Mouse (Mus musculus): ENCODE results near the gene Col4a1. TPM values are rescaled to one million over a fixed set of nuclear protein-coding genes. Genes with fewer than 3 reads are reported as not detected.

Col4a1 gene
- polyA plus RNA-seq, 1 experiment: 136 TPM

GRCm38 (mm10) chr8:11272205-11272604 is 40.4 kb downstream of the Col4a1 start:
- no peak overlapping the region for H3K4me3 ChIP-seq (ENCODE audit: low read depth, low read length)
- no peaks in the 10 kb centered on the region for H3K36me3 ChIP-seq (ENCODE audit: control insufficient read depth, insufficient read depth, low read length)
- peaks cover 3% of the 10 kb centered on the region; the same call in 1 of the 2 replicates for H3K4me1 ChIP-seq (ENCODE audit: control insufficient read depth, insufficient read depth, insufficient read length, low read length)
- 75% methylated on average over 6 of the region's 6 CpGs for WGBS
- no peak overlapping the region for H3K27ac ChIP-seq (ENCODE audit: insufficient read depth, low read depth, low read length)
- no peak for TF ChIP-seq CTCF (IDR thresholded peaks at IDR 0.05; ENCODE audit: extremely low read depth, insufficient read length, insufficient replicate concordance, low read depth, low read length)
- no peaks in the 10 kb centered on the region for H3K27me3 ChIP-seq (ENCODE audit: control insufficient read depth, insufficient read depth, low read length)

- TF ChIP-seq POLR2A (IDR thresholded peaks at IDR 0.05; ENCODE audit: low read depth, low read length) (no peak), CTCF (IDR thresholded peaks at IDR 0.05; ENCODE audit: extremely low read depth, insufficient read length, insufficient replicate concordance, low read depth, low read length) (no peak)
- no peaks in the 10 kb centered on the region for H3K27me3 ChIP-seq (ENCODE audit: control insufficient read depth, insufficient read depth, low read length)
- no peaks in the 10 kb centered on the region for H3K36me3 ChIP-seq (ENCODE audit: control insufficient read depth, insufficient read depth, low read length)
- H3K4me1 ChIP-seq (ENCODE audit: control insufficient read depth, insufficient read depth, insufficient read length, low read length): peaks cover 3% of the 10 kb centered on the region; the same call in 1 of the 2 replicates
- 52% methylated on average over 6 of the region's 6 CpGs for WGBS
- no peak overlapping the region for H3K4me3 ChIP-seq (ENCODE audit: low read depth, low read length)
- 0 out of 2 replicates have a peak overlapping the region, but pooled peaks have one; percentile 1 for H3K27ac ChIP-seq (ENCODE audit: insufficient read depth, low read depth, low read length)
Observed at GRCm38 (mm10) chr8:11270826-11271225, 41.8 kb downstream of the Col4a1 start.

- TF ChIP-seq CTCF (IDR thresholded peaks at IDR 0.05; ENCODE audit: extremely low read depth, insufficient read length, insufficient replicate concordance, low read depth, low read length): no peak
- TF ChIP-seq POLR2A (IDR thresholded peaks at IDR 0.05; ENCODE audit: low read depth, low read length): no peak
- no peak overlapping the region for H3K27ac ChIP-seq (ENCODE audit: insufficient read depth, low read depth, low read length)
- 69% methylated on average over 6 of the region's 6 CpGs for WGBS
- no peaks in the 10 kb centered on the region for H3K27me3 ChIP-seq (ENCODE audit: control insufficient read depth, insufficient read depth, low read length)
- H3K36me3 ChIP-seq (ENCODE audit: control insufficient read depth, insufficient read depth, low read length): no peaks in the 10 kb centered on the region
- no peak overlapping the region for H3K4me3 ChIP-seq (ENCODE audit: low read depth, low read length)
- H3K4me1 ChIP-seq (ENCODE audit: control insufficient read depth, insufficient read depth, insufficient read length, low read length): peaks cover 3% of the 10 kb centered on the region; the same call in 1 of the 2 replicates
Observed at GRCm38 (mm10) chr8:11268753-11269152, 43.9 kb downstream of the Col4a1 start.

DNA sequence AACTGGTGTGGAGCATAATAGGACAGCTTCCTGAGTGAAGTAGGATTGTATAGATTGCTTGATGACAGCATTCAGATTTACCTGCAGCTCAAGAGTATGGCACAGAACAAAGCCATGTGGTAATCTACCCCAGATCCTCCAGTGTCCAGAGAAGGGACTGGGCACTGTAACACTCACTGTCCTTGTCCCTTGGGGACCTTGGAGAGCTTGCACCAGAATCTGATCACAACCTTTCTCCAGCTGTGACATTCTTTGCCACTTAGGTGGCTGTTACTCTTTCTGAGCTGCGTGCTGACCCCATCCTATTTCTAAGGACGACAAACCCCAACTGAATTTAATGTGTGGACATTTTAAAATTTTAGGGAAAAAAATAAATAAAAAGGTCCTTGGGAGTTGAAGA is 46.2 kb downstream of the Col4a1 start:
- H3K4me1 ChIP-seq (ENCODE audit: control insufficient read depth, insufficient read depth, insufficient read length, low read length): peaks cover 3% of the 10 kb centered on the region; the same call in 1 of the 2 replicates
- H3K4me3 ChIP-seq (ENCODE audit: low read depth, low read length): no peak overlapping the region
- no peaks in the 10 kb centered on the region for H3K27me3 ChIP-seq (ENCODE audit: control insufficient read depth, insufficient read depth, low read length)
- no peaks in the 10 kb centered on the region for H3K36me3 ChIP-seq (ENCODE audit: control insufficient read depth, insufficient read depth, low read length)
- TF ChIP-seq POLR2A (IDR thresholded peaks at IDR 0.05; ENCODE audit: low read depth, low read length): no peak
- no peak for TF ChIP-seq CTCF (IDR thresholded peaks at IDR 0.05; ENCODE audit: extremely low read depth, insufficient read length, insufficient replicate concordance, low read depth, low read length)
- WGBS: 92% methylated on average over 2 of the region's 2 CpGs
- no peak overlapping the region for H3K27ac ChIP-seq (ENCODE audit: insufficient read depth, low read depth, low read length)

GRCm38 (mm10) chr8:11265971-11266370 is 46.7 kb downstream of the Col4a1 start:
- TF ChIP-seq CTCF (IDR thresholded peaks at IDR 0.05; ENCODE audit: extremely low read depth, insufficient read length, insufficient replicate concordance, low read depth, low read length) (no peak), POLR2A (IDR thresholded peaks at IDR 0.05; ENCODE audit: low read depth, low read length) (no peak)
- Histone ChIP-seq H3K36me3 (ENCODE audit: control insufficient read depth, insufficient read depth, low read length) (no peaks in the 10 kb centered on the region), H3K27ac (ENCODE audit: insufficient read depth, low read depth, low read length) (no peak overlapping the region), H3K4me3 (ENCODE audit: low read depth, low read length) (no peak overlapping the region), H3K27me3 (ENCODE audit: control insufficient read depth, insufficient read depth, low read length) (no peaks in the 10 kb centered on the region), H3K4me1 (ENCODE audit: control insufficient read depth, insufficient read depth, insufficient read length, low read length) (peaks cover 3% of the 10 kb centered on the region; the same call in 1 of the 2 replicates)
- 54% methylated on average over 3 of the region's 3 CpGs for WGBS

DNA sequence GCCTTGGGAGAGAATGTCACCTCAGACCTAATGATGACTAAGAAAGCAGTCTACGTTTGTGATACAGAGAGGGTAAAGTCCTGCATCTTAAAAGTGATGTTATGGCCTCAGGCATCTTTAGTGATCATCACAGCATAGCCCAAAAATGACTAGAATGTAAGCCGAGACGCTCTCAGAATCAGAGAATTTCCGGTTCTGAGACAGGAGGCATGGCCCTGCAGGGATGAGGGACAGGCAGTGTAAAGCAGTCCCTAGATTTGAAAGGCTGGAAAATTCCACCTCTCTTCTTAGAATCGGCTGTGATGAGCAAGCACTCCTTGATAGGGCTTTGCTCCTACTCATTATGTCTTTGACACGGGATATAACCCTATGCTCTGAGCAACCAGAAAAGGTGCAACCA is 48.8 kb downstream of the Col4a1 start:
- WGBS: 76% methylated on average over 6 of the region's 6 CpGs
- TF ChIP-seq CTCF (IDR thresholded peaks at IDR 0.05; ENCODE audit: extremely low read depth, insufficient read length, insufficient replicate concordance, low read depth, low read length) (no peak), POLR2A (IDR thresholded peaks at IDR 0.05; ENCODE audit: low read depth, low read length) (no peak)

GRCm38 (mm10) chr8:11262031-11262735 is 50.4 kb downstream of the Col4a1 start:
- peak overlapping the region; percentile 25; the same call in 1 of the 2 replicates for H3K27ac ChIP-seq (ENCODE audit: insufficient read depth, low read depth, low read length)
- WGBS: 69% methylated on average over 15 of the region's 15 CpGs
- no peaks in the 10 kb centered on the region for H3K36me3 ChIP-seq (ENCODE audit: control insufficient read depth, insufficient read depth, low read length)
- no peaks in the 10 kb centered on the region for H3K4me1 ChIP-seq (ENCODE audit: control insufficient read depth, insufficient read depth, insufficient read length, low read length)
- no peak for TF ChIP-seq POLR2A (IDR thresholded peaks at IDR 0.05; ENCODE audit: low read depth, low read length)
- no peak for TF ChIP-seq CTCF (IDR thresholded peaks at IDR 0.05; ENCODE audit: extremely low read depth, insufficient read length, insufficient replicate concordance, low read depth, low read length)
- H3K4me3 ChIP-seq (ENCODE audit: low read depth, low read length): no peak overlapping the region
- no peaks in the 10 kb centered on the region for H3K27me3 ChIP-seq (ENCODE audit: control insufficient read depth, insufficient read depth, low read length)

More for the DNA sequence above, 48.8 kb downstream of the Col4a1 start:
- H3K4me3 ChIP-seq (ENCODE audit: low read depth, low read length): no peak overlapping the region
- no peak overlapping the region for H3K27ac ChIP-seq (ENCODE audit: insufficient read depth, low read depth, low read length)
- H3K27me3 ChIP-seq (ENCODE audit: control insufficient read depth, insufficient read depth, low read length): no peaks in the 10 kb centered on the region
- no peaks in the 10 kb centered on the region for H3K4me1 ChIP-seq (ENCODE audit: control insufficient read depth, insufficient read depth, insufficient read length, low read length)
- H3K36me3 ChIP-seq (ENCODE audit: control insufficient read depth, insufficient read depth, low read length): no peaks in the 10 kb centered on the region

Data from small intestine, adult 2 months (tissue).